Mouse (Mus musculus) c-Kit-negative CD71-positive TER-119-positive erythroid progenitor cells, embryonic 14.5 days (primary cell): Measurements from ENCODE around the gene Mlph.

ENCODE experiments used
- DNase-seq: peaks from one replicate; pipeline ENCODE4 v3.0.0-alpha.2; 2013; ENCODE audit warnings: low read depth, low spot score

Gene Mlph

DNA sequence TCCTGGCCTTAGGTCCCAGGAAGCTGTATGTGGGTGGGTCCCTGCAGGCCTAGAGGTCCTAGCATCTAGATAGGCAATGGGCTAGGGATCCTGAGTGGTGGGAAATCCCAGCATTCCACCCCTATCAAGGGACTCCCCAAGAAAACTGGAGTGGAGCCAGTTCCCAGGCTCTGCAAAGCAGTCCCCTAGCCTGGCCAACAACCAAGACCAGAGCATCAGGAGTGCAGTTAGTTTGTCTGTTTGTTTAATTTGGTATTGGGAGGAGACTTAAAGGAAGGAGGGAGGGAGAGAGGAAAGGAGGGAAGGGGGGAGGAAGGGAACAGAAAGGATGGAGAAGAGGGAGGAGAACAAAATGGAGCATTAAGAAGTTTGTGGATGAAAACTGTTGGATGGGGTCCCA is 5.7 kb upstream of the Mlph start:
- DNase-seq = no peak

GRCm38 (mm10) chr1:90909631-90910152 is 5.2 kb upstream of the Mlph start:
- DNase-seq = no peak

GRCm38 (mm10) chr1:90913231-90913630 is 1.7 kb upstream of the Mlph start:
- DNase-seq = no peak

DNA sequence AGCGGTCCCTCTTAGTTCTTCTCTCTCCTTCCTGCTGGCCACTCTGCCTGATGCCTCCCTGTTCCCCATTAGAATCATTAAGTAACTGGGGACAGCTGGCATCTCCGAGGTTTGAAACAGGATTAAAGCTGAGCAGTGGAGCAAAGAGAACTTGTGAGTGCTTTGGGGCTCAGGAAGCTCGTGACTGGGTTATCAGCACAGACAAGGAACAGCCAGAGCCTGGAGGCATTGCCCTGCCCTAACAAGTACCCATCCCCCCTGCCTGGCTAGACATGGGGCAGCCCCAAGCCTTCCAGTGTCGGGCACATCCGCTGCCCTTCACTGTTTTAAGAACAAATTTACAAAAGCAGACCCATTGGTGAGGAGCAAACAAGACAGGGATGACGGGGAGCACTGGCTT is 2.6 kb downstream of the Mlph start:
- no peak for DNase-seq

- DNase-seq = no peak
These were observed 6.8 kb downstream of the Mlph start for GRCm38 (mm10) chr1:90921687-90922086.

DNA sequence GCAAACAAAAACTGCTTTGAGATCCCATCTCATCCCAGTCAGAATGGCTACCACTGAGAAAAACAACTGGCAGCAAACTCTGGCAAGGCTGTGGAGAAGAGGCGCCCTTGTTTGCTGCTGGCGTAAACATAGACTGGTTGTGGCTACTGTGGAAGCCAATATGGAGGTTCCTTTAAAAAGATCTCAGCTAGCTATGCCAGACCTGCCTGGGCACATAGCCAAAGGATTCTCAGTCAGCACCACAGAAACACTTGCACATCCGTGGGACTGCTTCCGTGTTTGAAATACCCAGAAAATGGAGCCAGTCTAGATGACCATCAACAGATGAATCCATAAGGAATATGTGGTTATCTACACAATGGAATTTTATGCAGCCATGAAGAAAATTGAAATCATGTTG is 11.1 kb downstream of the Mlph start:
- no peak for DNase-seq

DNA sequence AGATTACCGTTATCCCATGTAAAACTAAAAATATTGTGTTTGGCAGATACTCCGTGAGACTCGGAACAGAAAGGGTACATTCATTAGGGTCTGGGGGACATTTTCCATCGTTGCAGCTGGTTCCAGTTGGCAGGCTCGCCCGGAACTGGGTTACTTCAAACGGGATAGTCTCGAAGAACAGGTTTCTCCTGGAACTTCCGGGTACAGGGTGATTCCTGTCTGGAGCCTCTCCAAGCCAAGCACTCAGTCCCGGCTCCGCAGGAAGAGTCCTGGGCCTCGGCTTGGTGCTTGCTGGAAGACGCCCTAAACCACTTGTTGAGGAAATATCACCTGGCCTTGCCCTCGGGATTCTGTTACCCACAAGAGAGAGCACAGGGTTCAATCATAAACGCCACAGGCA is 12.4 kb downstream of the Mlph start:
- no peak for DNase-seq

DNA sequence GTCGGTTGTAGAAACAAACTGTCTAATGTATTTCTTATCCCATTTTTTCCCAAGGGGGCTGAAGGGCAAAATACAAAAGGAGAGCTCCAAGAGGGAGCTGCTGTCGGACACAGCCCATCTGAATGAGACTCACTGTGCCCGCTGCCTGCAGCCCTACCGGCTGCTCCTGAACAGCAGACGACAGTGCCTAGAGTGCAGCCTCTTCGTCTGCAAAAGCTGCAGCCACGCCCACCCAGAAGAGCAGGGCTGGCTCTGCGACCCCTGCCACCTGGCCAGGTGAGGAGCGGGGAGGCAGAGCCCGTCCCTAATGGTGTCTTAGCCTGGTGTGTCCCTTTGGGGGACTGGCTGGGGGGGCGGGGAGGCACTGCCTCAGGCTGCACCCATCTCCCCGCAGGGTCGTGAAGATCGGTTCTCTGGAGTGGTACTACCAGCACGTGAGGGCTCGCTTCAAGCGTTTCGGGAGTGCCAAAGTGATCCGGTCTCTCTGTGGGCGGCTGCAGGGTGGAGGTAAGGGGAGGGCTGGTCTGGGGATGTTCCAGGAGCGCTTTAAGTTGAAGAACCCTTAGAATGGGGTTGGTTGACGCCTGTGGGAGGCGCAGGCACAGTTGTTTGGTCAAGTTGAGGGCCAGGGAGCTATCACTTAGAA is 13.2 kb downstream of the Mlph start:
- no peak for DNase-seq

- peak; percentile 36 for DNase-seq
These were observed 13.7 kb downstream of the Mlph start for GRCm38 (mm10) chr1:90928575-90928934.

DNA sequence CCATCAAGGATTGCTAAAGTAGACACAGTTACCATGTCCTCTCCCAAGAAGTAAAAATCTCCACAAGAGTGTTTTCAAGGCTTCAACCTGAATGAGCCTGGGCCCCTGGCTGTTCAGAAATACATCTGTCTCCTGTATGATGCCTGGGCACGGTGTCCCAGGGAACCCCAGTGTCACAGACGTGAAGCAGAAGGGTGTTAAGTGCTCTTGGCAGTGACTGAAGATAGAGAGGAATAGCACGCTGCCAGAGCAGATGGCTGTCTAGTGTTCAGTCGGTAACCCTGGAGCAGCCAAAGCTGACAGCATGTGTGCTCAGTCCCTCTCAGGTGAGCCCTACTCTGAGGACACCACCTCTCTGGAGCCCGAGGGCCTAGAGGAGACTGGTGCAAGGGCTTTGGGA is 18.1 kb downstream of the Mlph start:
- DNase-seq = no peak

- no peak for DNase-seq
These were observed 22.1 kb downstream of the Mlph start for GRCm38 (mm10) chr1:90936990-90937389.

GRCm38 (mm10) chr1:90939980-90940379 is 25.1 kb downstream of the Mlph start:
- no peak for DNase-seq

GRCm38 (mm10) chr1:90945171-90945570 is 30.3 kb downstream of the Mlph start:
- peak; percentile 30 for DNase-seq

DNA sequence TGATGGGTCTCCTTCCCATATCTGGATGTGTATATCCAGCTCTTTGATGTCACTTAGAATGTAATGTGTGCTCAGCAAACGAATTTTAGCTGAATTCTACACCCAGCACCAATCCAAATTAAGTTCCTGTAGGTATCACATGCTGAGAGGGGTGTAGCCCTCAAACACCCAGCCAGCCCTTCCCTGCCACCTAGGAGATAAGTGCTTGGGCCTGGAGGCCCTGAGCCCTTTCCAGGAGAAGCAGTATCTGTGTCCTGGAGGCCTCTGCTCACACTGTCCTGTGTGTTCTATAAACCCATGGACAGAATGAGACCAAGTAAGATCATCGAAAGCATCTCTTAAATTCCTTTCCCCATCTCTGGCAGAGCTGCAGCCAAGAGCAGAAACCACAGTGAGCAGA is 32.4 kb downstream of the Mlph start:
- DNase-seq = peak; percentile 40

GRCm38 (mm10) chr1:90949309-90949708 is 34.4 kb downstream of the Mlph start:
- DNase-seq = no peak

GRCm38 (mm10) chr1:90951670-90952069 is 36.8 kb downstream of the Mlph start:
- DNase-seq = no peak

- DNase-seq = no peak
These were observed 37.9 kb downstream of the Mlph start, which contains the start of gene Prlh for GRCm38 (mm10) chr1:90952808-90953207. TSS of gene Prlh (plus strand) at chr1:90953108.

- DNase-seq = no peak
These were observed 38.8 kb downstream of the Mlph start for GRCm38 (mm10) chr1:90953688-90954087.

- peak; percentile 35 for DNase-seq
These were observed 41.6 kb downstream of the Mlph start for GRCm38 (mm10) chr1:90956245-90957096.

- DNase-seq = no peak
These were observed 47.6 kb downstream of the Mlph start for GRCm38 (mm10) chr1:90962526-90962925.

GRCm38 (mm10) chr1:90962994-90963393 is 48.1 kb downstream of the Mlph start:
- no peak for DNase-seq

GRCm38 (mm10) chr1:90967583-90967982 is 52.7 kb downstream of the Mlph start:
- no peak for DNase-seq

GRCm38 (mm10) chr1:90968649-90969048 is 53.8 kb downstream of the Mlph start:
- DNase-seq = no peak
